Mouse (Mus musculus) limb, embryonic 10.5 days (tissue): Measurements from ENCODE around the gene Prl7c1. TPM values are rescaled to one million over a fixed set of nuclear protein-coding genes. Genes with fewer than 3 reads are reported as not detected.
"Not testable (repeated sequence)": the region's sequence is repeated elsewhere in the genome, so short reads cannot be mapped to it uniquely, and the experiment has no call there.

Source experiments
- DNase-seq: peaks from one replicate; pipeline ENCODE4 v3.0.0-alpha.2; 2017; ENCODE audit warnings: low spot score
- H3K27ac ChIP-seq: fragments of 300-500 bp; sonication (generic); 2 replicates; pipeline ENCODE4 v1.5.1; 2016; ENCODE audit warnings: mild to moderate bottlenecking
- H3K27me3 ChIP-seq: fragments of 300-500 bp; sonication (generic); 2 replicates; pipeline ENCODE4 v1.6.1; 2016; ENCODE audit warnings: low read depth, mild to moderate bottlenecking; ENCODE audit not compliant: poor library complexity, severe bottlenecking
- H3K36me3 ChIP-seq: fragments of 300-500 bp; sonication (generic); 2 replicates; pipeline ENCODE4 v1.6.1; 2016; ENCODE audit warnings: mild to moderate bottlenecking, moderate library complexity
- H3K4me1 ChIP-seq: fragments of 300-500 bp; sonication (generic); 2 replicates; pipeline ENCODE4 v1.6.1; 2016
- H3K4me3 ChIP-seq: fragments of 300-500 bp; sonication (generic); 2 replicates; pipeline ENCODE4 v1.5.1; 2016; ENCODE audit warnings: mild to moderate bottlenecking, moderate library complexity
- H3K9me3 ChIP-seq: fragments of 300-500 bp; sonication (generic); replicated peaks from 2 replicates; pipeline ENCODE4 v1.6.1; 2016; ENCODE audit warnings: mild to moderate bottlenecking
- WGBS: fragments of 180-500 bp; shearing (Covaris S2); methylation state at CpG from one replicate; pipeline ENCODE4 v1.1.7; 2016; 5-methylcytosine and 5-hydroxymethylcytosine counted together
- polyA plus RNA-seq: library from polyadenylated mRNA; unstranded; fragments of >200 nt; fragmentation: Nextera tagmentation; extraction: Ambion mirVana; gene quantifications from 2 replicates; pipeline ENCODE4 v1.2.1, GENCODE M21; 2016

Prl7c1 gene
- polyA plus RNA-seq = not detected in 2 replicates

DNA sequence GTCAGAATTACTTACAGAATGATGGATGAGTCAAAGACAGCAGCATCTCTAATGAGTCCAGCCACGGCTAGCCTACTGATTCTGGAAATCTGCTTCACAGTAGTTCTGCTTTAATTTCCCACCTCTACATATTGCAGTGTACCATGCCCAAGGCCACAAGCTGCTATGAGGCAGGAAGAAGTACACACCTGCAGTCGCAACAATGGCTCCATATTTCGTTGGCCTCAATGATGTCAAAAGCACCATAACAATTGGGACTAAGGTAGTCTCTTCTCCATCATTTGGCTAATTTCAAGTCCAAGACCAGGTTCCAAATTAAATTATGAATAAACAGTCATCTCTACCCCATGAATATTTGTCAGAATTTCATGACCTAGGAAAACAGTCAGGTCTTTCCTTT lies at the start of gene Prl7c1:
Gene Prl7c1 (minus strand): TSS at position 101 of the 400 bp plus-strand sequence.
- H3K27me3 ChIP-seq, H3K4me1 ChIP-seq, H3K9me3 ChIP-seq, DNase-seq, H3K36me3 ChIP-seq, H3K27ac ChIP-seq, H3K4me3 ChIP-seq: not testable (repeated sequence)
- 89% methylated on average over 3 of the region's 3 CpGs for WGBS

DNA sequence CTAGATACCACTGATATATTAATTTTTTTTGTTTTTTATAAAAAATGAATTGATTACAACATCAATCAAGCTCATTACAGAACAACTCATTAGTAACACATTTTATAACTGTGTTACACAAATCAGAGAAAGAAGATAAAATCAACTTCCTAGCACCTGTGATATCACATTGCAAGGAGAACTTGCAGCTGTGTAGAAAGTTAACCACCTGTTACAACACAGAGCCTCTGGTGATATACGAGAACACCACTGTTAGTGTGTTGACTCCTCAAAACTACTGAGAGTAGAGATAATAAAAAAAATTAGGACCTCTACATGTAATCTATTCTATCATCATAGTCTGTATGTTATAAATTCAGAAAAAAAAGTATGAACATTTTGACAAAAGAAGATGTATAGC lies 22.2 kb upstream of the Prl7c1 start:
- Histone ChIP-seq H3K27me3 (no peaks in the 10 kb centered on the region), H3K36me3 (no peaks in the 10 kb centered on the region), H3K9me3 (no peaks in the 10 kb centered on the region), H3K27ac (no peak overlapping the region), H3K4me3 (no peak overlapping the region), H3K4me1 (no peaks in the 10 kb centered on the region)
- WGBS = 83% methylated on average over 1 of the region's 1 CpGs
- no peak for DNase-seq

DNA sequence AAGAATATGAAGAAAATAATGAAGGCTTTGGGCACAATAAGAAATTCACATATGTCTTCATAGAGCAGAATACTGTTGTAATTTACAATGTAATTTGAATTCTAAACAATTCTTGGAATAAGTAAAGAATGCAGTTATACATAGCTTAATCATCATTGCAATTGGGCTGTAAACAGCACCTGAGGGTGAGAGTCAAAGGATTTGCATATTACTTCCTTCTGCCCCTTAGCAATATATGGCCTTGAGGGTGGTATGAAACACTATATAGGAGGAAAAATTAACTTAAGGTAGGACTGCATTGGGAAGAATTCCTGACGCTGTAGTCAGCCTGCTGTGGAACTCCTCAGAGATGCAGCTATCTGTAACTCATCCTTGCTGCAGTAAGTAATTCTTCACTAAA lies 20.8 kb upstream of the Prl7c1 start, which contains the start of gene Prl2a1:
Gene Prl2a1 (plus strand): TSS at position 301 of the 400 bp plus-strand sequence.
- no peaks in the 10 kb centered on the region for H3K27me3 ChIP-seq
- WGBS = 84% methylated on average over 1 of the region's 1 CpGs
- H3K27ac ChIP-seq = no peak within 1 kb of the TSS
- H3K4me3 ChIP-seq = no peak within 1 kb of the TSS
- DNase-seq = no peak
- no peaks in the 10 kb centered on the region for H3K9me3 ChIP-seq
- no peaks in the 10 kb centered on the region for H3K4me1 ChIP-seq
- no peaks in the 10 kb centered on the region for H3K36me3 ChIP-seq

DNA sequence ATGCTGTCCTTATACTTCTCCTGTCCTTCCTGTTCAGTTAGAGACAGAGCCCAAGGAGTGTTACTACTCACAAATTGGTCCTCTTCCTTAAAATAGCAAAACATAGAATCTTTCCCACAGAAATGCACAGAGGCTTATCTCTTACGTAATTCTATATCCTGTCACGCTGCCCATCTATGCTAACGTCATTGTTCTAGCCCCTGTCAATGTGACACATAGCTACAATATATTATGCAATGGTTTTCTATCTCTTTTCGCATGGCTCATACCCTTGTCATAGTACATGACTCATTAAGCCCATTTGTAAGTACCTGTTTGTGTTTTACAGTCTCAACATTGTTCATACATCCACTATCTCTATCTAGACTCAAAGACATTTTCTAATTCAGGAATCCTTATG lies 18.7 kb upstream of the Prl7c1 start:
- H3K4me1 ChIP-seq = no peaks in the 10 kb centered on the region
- H3K36me3 ChIP-seq = no peaks in the 10 kb centered on the region
- 91% methylated on average over 4 of the region's 4 CpGs for WGBS
- no peak overlapping the region for H3K4me3 ChIP-seq
- H3K9me3 ChIP-seq = no peaks in the 10 kb centered on the region
- H3K27me3 ChIP-seq = no peaks in the 10 kb centered on the region
- no peak for DNase-seq
- H3K27ac ChIP-seq = no peak overlapping the region

DNA sequence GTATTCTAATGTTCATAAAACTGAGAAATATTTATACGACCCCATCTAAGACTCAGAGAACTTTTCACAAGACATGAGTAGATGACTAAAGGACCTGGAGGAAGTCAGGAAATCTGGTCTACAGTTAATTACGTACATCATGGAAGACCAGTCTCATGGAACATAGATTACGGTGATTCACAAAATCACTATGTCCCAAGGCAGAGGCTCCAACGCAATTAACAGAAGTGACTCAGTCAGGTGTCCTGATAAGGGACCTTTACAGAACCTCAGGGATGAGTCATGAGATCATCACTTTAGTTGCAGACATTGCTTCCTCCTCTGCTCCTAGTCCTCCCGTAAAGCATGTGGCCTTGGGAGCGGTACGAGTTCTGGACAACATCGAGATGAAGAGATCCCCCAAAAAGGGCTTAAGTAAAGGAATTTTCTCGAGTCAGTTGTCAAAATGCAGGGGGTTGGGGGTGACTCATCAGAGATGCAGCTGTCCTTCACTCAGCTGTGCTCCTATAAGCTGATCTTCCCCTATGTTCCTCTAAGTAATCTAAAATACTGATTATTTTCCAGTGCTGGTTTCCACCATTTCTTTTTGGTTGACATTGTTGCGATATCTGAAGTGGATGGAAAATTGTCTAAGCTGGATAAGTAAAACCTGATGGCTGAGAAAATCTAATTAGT lies 46.0 kb downstream of the Prl7c1 start:
- Histone ChIP-seq H3K27me3 (no peaks in the 10 kb centered on the region), H3K4me1 (no peaks in the 10 kb centered on the region), H3K4me3 (no peak overlapping the region), H3K36me3 (no peaks in the 10 kb centered on the region), H3K27ac (no peak overlapping the region), H3K9me3 (no peaks in the 10 kb centered on the region)
- DNase-seq = no peak
- 92% methylated on average over 10 of the region's 10 CpGs for WGBS

DNA sequence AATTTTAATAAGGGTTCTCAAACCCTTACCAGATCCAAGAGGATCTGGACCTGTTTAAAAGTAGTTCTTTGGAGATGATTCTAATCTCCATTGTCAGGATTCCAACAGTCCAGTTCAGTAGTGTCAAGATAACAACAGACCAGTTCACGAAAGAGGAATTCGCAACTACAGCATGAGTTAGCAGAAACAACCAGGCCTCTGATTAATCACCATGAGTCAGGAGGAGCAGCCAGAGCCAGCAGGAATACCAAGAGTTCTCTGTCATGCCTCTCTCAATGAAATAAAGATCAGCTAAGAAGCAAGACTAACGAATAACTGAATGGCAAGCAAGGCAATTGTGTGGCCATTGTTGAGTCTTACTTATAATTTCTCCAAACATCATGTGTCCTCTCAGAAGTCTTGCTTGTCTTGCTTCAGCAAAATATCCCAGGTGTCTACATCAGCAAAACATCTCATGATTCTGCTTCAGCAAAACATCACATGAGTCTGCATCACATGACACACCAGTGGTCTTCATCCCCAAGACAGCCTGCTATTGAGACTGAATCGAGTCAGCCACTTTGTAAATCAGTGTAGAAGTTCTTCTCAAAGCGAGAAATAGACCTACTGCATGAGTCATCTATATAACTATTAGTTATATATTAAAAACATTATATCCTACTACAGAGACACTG lies 50.2 kb downstream of the Prl7c1 start:
- not testable (repeated sequence) for H3K9me3 ChIP-seq, H3K27me3 ChIP-seq, H3K4me1 ChIP-seq, H3K27ac ChIP-seq, H3K4me3 ChIP-seq, H3K36me3 ChIP-seq, DNase-seq
- WGBS = 88% methylated on average over 5 of the region's 5 CpGs

DNA sequence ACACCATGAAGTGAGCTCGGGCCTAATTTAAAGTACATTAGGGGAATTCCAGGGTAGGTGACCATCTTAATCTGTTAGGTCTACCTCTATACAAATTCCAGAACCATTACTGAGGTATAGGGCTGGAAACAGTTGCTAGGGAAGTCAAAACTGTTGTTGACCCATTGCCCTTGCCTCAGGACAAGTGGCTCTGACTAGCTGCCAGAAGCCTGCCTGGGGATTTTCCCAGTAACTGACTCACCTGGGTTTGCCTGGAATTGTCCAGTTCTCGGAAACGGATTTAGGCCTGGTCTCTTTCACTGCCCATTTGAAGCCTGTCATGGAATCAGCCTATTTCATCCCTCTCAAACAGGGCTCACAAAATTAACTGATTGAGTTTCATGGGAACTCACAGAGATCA lies 55.5 kb downstream of the Prl7c1 start:
- H3K4me1 ChIP-seq, H3K27ac ChIP-seq, H3K36me3 ChIP-seq, H3K27me3 ChIP-seq, H3K4me3 ChIP-seq, H3K9me3 ChIP-seq, DNase-seq: not testable (repeated sequence)
- 84% methylated on average over 3 of the region's 3 CpGs for WGBS

Other genes with a start within 250 kb of the Prl7c1 start
- not detected in 2 replicates for gene Prl8a9, start 216.2 kb downstream of the Prl7c1 start, polyA plus RNA-seq
- gene Prl8a1, start 198.6 kb downstream of the Prl7c1 start, polyA plus RNA-seq = not detected in 2 replicates
- not detected in 2 replicates for gene Prl7b1, start 170.2 kb downstream of the Prl7c1 start, polyA plus RNA-seq
- gene Prl7a1, start 138.3 kb downstream of the Prl7c1 start, polyA plus RNA-seq = not detected in 2 replicates
- not detected in 2 replicates for gene Prl7a2, start 112.8 kb downstream of the Prl7c1 start, polyA plus RNA-seq
- not detected in 2 replicates for gene Prl7d1, start 64.1 kb downstream of the Prl7c1 start, polyA plus RNA-seq
- gene Prl2a1, start 20.9 kb upstream of the Prl7c1 start, polyA plus RNA-seq = not detected in 2 replicates
- not detected in 2 replicates for gene Prl2c1, start 68.5 kb upstream of the Prl7c1 start, polyA plus RNA-seq
- gene Prl4a1, start 235.4 kb upstream of the Prl7c1 start, polyA plus RNA-seq = not detected in 2 replicates